Mouse (Mus musculus): Measurements from ENCODE around the gene Ptprd.

Gene Ptprd

GRCm38 (mm10) chr4:78211529-78212494, at the start of gene Ptprd:
Gene Ptprd (minus strand): TSS chr4:78211961.
- no peak for DNase-seq (ENCODE audit: low spot score in 2 of 2)

DNA sequence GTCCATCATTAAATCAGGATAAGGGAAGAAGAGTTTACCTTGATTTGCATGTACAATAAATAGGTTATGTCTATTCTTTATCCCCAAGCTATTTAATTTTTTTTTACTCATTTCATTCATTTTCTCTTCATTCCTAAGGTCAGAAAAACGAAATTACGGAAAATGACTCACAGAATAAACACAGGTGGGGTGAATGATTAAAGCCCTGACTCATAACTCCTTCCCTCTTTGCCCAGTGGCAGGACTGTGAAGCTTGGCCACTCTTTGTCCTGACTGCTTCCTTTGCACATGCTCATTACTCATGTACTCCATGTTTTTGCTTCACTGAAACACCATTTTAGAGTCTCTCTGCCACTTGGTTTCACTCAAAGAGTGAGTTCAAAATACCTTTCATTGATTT, 24.1 kb upstream of the Ptprd start:
- DNase-seq (ENCODE audit: low spot score in 2 of 2): no peak

- no peak for DNase-seq (ENCODE audit: low spot score in 2 of 2)
Observed at GRCm38 (mm10) chr4:78235316-78235715, 23.6 kb upstream of the Ptprd start.

DNA sequence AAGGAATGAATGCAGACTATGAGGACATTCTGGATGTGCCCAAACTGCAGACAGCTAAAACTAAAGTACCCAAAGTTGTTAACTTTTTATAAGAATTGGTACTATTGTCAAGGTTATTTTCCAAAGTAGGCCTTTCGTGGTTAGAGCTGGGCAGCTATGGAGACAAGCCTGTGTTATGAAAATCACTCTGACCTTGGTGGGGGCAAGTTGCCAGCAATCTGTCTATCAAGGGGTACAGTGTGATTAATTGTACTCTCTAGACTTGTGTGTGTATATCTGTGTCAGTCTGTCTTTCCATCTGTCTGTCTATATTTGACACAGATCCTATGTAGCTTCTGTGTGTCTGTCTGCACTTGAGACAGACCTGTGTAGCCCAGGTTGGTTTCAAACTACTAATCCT, 22.9 kb upstream of the Ptprd start:
- DNase-seq (ENCODE audit: low spot score in 2 of 2): no peak

DNA sequence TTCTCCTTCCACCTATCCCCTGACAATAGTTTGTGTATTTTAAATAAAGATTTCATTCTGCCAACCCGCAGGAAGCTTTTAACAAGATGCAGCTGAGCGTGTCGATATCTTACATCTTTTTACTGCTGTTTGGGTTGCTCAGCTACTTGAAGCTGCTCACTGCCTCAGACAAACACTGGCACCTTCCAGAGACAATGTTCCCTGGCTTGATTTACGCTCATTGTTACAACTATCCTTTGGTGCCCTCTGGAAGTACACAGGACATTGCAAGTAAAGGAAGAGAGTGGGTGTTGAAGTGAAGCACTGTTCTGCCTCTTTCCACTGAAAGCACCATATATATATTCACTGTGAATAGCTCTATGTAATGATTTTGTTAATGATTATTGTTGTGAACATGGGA, 2.2 kb upstream of the Ptprd start:
- no peak for DNase-seq (ENCODE audit: low spot score in 2 of 2)

DNA sequence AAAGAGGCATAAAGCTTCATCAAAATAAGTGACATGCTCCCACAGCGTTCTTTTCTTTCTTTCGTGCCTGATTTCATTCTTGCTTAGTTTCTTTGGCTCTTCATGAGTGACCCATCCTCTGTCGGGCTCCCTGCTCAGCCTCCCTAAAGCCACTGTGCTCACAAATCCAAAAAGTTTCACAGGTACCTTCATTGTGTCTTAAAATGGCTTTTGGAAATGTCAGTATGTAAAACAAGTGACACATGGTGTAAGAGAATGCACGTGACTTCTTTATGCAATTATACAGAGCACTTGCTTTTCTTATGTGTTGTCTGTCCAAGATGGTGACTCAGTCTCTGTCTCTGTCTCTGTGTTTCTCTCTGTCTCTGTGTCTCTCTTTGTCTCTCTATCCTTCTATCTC, 1.2 kb upstream of the Ptprd start:
- no peak for DNase-seq (ENCODE audit: low spot score in 2 of 2)

DNA sequence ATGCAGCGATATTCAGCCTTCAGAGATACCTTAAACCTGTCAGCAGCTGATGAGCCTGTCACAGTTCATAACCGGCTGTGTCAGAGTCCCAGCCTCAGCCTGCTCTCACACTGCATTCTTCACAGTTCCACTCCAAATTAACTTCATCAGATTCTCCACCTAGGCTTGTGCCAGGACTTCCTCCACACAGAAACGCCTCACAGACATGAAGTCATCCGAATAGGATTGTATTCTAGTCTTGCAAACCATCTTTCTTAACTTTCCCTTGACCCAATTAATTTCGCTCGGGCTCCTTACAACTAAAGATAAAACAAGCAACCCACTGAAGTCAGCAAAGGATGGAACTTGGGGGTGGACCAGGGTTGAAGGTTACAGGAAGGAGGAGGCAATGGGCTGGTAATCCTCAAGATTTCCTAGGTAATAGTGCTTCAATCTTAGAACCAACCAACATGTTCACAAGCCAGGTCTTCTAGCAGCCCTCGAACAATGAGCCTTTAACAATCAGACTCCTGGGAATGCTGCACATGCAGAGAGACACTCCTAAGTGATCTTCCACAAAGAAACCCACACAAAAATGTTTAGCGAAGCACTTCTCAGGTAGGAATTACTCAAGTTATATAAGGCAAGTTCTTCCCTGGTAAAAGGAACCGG, 758 bp downstream of the Ptprd start:
- no peak for DNase-seq (ENCODE audit: low spot score in 2 of 2)

- DNase-seq (ENCODE audit: low spot score in 2 of 2): no peak
Observed at GRCm38 (mm10) chr4:78205018-78205417, 6.7 kb downstream of the Ptprd start.

- DNase-seq (ENCODE audit: low spot score in 2 of 2): no peak
Observed at GRCm38 (mm10) chr4:78168447-78168846, 43.3 kb downstream of the Ptprd start.

DNA sequence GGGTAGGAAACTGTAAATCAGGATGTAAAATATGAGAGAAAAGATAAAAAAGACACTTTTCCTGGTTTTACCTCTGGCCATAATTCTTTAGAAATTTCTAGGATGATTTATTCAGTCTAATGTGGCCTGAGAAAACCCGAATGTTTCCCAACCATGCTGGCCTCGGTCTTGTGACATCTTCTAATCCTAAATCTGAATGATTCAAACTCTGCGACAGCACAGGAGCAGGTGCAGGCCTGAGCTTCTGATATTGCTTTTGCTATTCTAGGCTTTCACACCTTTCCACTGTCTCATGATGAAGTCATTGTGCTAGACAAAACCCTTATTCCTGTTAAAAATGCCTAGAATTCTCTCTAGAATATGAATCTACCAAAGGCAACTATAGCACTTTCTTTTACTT, 51.3 kb downstream of the Ptprd start:
- no peak for DNase-seq (ENCODE audit: low spot score in 2 of 2)

DNA sequence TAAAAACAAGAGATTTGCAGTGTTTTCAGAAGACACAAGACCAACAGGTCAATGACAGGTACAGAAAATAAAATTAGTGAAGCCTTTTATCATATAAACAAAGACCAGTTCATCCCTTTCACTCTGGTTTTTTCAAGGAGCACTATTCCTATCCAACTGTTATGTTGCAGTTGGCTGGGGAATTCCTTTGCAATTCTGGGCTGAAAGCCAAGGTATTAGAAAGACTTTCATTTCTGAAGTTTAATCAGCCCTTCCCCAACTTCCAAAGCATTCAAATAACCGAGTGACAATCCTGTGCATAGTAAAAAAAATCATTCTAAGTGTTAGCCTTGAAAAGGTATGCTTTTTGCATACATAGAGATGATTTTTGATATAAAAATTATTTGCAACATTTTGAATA, 61.2 kb downstream of the Ptprd start:
- no peak for DNase-seq (ENCODE audit: low spot score in 2 of 2)

DNA sequence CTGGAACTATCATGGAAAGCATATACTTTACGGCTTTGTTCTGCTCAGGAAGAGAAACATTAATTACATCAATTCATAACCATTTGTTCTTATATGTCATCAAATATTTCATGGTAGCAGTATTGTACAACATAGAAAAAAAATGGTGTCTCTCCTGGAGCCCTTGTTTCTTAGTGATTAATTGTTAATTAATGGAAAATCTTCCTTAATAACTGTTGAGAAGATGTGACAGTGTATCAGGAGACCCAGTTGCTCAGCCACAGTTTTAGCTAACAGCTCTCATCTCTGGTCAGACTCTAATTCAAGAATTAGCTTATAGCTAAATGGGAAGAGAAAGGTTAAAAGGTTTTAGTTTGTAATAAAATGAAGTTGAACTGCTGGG, 69.0 kb downstream of the Ptprd start:
- DNase-seq (ENCODE audit: low spot score in 2 of 2): no peak

DNA sequence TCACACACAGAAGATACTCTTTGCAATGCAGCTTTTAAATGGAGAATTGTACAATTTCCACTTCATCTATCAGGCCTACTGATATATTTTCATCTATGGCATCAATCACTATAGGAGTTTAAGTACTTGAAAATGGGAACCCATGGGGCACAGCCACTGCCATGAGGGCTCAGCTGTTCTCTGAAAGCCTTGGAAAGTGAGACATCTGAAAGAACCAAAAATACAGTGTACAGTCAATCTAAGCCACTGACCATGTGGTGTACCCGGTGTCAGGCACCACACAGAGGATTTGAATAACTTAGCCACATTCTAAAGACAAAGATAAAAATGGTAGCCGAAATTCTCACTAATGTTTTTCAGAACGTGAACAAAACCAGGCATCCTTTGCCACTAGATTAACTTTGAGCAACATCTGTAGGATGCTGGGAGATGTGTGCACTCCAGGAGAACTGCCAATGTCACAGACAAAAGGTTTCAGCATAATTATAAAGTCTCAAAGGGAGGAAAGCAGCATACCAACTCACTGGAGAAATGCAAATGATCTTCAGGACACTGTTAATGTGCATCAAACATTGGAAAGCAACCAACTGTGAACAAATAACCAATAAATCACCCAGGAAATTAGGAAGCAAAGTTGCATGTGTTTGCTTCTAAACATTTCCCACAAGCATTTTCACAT, 69.5 kb downstream of the Ptprd start:
- no peak for DNase-seq (ENCODE audit: low spot score in 2 of 2)

GRCm38 (mm10) chr4:78110898-78111297, 100.9 kb downstream of the Ptprd start:
- no peak for DNase-seq (ENCODE audit: low spot score in 2 of 2)

GRCm38 (mm10) chr4:78097526-78097925, 114.2 kb downstream of the Ptprd start:
- no peak for DNase-seq (ENCODE audit: low spot score in 2 of 2)

DNA sequence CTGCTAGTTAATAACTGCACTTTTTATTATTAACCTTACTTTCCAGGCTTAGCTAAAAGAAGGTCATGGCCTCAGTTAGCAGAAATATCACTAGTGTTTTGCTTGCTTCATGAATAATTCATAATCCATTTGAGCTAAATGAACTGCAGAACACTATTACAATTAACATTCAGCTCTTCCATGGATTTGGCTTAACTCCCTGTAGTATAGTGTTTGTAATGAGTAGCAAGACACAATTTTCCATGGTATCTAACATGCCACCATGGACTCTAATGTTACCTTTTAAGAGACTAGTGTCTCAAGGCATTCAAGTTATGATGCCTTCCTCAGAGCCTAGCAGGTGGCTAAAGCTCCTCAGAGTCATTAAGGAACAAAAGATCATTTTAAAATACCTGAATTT, 129.0 kb downstream of the Ptprd start:
- DNase-seq (ENCODE audit: low spot score in 2 of 2): no peak

DNA sequence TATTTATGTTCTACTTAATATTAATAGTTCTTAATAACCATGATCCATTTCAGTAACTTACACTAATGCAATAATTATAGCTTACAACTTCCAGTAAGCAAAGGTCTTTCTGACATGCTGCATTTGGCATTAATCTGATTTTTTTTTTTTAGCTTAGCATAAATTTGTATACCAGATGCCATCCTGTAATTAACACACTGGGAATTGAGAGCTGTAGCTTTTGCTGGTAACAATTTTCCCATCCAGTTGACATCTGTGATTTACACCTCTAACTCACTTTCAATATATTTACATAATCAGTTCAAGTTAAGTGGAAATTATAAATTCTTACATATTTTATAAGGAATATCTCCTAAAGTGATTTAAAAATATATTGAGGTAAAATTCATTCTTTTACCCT, 134.3 kb downstream of the Ptprd start:
- DNase-seq (ENCODE audit: low spot score in 2 of 2): no peak

DNA sequence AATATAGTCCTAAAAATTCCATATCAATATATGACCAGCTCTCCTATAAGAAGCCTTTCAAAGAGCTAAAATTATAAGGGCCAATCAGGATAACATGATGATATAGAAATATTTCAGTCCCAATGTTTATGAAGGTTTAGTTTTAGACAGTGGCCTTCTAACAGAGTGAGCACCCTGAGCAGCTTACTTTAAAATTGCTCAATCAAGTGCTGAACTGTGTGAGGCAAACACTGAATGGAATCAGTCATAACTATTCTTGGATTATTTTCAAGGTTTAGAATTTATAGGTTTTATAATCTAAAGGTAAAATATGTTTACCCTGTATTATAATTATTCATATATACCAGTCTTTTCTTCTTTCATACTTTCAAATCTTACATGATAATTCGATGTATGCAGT, 134.7 kb downstream of the Ptprd start:
- no peak for DNase-seq (ENCODE audit: low spot score in 2 of 2)

GRCm38 (mm10) chr4:78038401-78038800, 173.4 kb downstream of the Ptprd start:
- no peak for DNase-seq (ENCODE audit: low spot score in 2 of 2)

- no peak for DNase-seq (ENCODE audit: low spot score in 2 of 2)
Observed at GRCm38 (mm10) chr4:78002065-78002464, 209.7 kb downstream of the Ptprd start.

DNA sequence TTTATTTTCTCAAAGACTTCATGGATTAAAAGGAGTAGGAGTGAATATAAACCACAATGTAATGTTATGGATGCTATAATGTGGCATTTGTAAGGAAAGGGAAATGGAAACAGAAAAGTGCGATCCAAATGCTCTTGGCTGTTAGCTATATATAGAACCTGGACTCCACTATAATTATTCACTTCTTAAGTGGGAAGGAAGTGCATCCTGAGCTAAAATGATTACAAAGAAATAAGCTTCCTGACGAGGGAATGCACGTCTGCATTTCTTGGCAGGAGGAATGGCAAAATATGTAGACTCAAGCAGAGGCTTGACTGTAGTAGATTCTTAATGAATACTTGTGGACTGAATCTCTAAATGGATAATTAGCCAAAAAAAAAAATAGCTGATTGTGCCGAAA, 219.1 kb downstream of the Ptprd start:
- DNase-seq (ENCODE audit: low spot score in 2 of 2): no peak

DNA sequence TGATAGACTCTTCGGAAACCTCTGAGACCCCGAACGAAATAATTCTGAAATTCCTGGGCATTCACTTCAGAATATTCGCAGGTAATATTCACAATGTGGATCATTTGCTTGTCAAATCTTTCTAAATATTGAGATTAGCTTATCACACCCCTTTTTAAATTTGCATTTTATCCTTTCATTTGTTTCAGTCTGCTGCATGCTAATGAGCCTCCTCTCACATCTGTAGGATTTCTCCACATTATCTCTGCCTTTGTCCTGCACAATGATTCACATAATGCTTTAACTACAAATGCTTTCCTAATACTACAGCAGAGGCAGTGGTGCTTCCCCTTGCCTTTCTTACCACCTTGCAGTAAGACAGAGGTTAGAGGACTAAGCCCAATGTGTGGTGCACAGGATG, 229.7 kb downstream of the Ptprd start:
- no peak for DNase-seq (ENCODE audit: low spot score in 2 of 2)

DNA sequence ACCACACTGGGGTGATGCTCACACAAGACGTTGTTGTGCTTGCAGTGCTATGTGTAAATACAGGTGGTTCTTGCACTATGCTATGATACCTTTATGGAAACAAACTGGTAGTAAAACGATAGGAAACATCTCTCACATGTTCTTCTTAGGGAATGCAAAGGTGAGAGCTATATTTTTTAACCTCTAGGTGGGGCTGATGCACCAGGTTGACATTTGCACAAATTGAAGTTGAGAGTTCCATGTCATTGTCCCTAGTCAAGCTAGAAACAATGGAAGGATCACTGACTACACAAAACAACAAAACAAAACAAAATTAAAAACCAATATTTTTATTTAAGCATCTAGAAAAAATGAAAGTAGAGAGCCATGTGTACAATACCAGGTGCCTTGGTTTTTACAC, 250.1 kb downstream of the Ptprd start:
- DNase-seq (ENCODE audit: low spot score in 2 of 2): no peak
